Mouse (Mus musculus): Measurements from ENCODE around the gene Kcnk10.

DNA sequence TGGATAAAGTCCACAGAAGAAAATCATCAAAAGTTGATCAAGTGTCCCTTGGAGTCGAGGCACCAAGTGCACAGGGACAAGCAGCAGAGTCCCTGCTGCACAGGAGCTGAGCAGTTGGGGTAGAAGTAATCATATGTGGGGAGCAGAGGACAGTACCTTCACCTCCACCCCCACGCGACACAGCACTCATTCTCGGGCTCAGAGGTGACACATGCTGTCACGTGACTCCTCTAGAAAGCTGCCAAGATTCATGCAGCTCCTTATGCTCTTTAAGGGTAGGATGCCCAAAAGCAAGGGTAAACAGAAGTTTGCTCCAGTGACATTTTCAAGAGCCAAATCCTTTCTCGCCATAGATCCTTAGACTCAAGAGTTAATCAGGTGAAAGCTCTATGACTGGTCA lies 42.1 kb downstream of the Kcnk10 start:
- no peak for TF ChIP-seq CTCF (IDR thresholded peaks at IDR 0.05; ENCODE audit: extremely low read depth, insufficient read depth, insufficient read length, insufficient replicate concordance)
- no peak for TF ChIP-seq POLR2A (IDR thresholded peaks at IDR 0.05; ENCODE audit: low read depth, low read length)

Measured in spleen, adult 2 months (tissue).